Mouse (Mus musculus): Measurements from ENCODE around the gene Lypd5. TPM values are rescaled to one million over a fixed set of nuclear protein-coding genes. Genes with fewer than 3 reads are reported as not detected.

The Lypd5 gene
- polyA plus RNA-seq, 1 experiment from 2014 or later: not detected

DNA sequence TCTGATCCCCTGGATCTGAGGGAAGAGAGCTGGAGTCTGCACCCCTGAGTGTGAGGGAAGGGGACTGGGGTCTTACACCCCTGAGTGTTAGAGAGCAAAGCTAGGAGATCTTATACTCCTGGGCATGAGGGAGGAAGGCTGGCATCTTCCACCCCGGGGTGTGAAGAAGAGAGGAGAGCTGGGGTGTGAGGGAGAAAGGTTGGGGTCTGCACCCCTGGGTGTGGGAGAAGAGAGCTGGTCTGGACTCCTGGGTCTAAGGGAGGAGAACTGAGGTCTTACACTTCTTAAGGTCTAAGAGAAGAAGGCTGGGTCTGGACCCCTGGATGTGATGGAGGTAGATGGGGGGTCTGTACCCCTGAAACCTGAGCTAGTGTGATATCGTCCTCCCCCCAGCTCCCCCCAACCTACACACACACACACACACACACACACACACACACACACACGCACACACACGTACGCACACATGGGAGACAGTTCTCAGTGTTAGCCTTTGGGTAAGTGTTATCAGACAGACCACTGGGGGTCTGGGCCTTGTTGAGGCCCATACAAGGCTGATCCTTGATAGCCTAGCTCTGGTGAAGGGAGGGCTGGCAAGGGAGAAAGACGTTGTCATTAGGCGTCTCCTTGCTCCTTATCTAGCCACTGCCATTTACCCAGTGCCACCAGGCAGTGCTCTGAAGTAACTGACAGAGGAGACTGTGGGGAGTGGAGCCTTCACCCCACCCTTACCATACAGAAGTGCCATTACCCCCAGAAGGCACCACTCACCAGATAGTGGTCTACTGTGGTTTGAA, 22.2 kb downstream of the Lypd5 start:
- Histone ChIP-seq H3K9ac (ENCODE audit: low read length) (no peak overlapping the region; the same call in 1 of the 2 replicates), H3K27me3 (ENCODE audit: control insufficient read depth, insufficient read depth, low read length) (no peaks in the 10 kb centered on the region), H3K4me2 (ENCODE audit: low read length) (peak overlapping the region; percentile 13; the same call in 1 of the 2 replicates), H3K4me3 (ENCODE audit: control insufficient read depth in 1 of 2, insufficient read depth in 1 of 2, low read depth in 1 of 2, low read length in 2 of 2) (no peak overlapping the region), H3K4me1 (ENCODE audit: control insufficient read depth in 2 of 2, insufficient read depth in 2 of 2, low read length in 2 of 2) (peaks cover 0 to 5% of the 10 kb centered on the region in 2 experiments; a peak in 1 of 4 replicates), H3K9me3 (ENCODE audit: control insufficient read depth, low read length) (no peaks in the 10 kb centered on the region), H3K27ac (replicated peaks in 1 of 2; ENCODE audit: control insufficient read depth in 1 of 2, insufficient read depth in 1 of 2, low read depth in 2 of 2, low read length in 2 of 2) (no peak overlapping the region), H3K36me3 (ENCODE audit: control insufficient read depth, insufficient read depth, low read length) (no peaks in the 10 kb centered on the region)
- no peak for ATAC-seq (ENCODE audit: insufficient number of reproducible peaks, insufficient read depth, low FRiP score, low read depth)
- 57% methylated on average over 7 of the region's 7 CpGs for WGBS

DNA sequence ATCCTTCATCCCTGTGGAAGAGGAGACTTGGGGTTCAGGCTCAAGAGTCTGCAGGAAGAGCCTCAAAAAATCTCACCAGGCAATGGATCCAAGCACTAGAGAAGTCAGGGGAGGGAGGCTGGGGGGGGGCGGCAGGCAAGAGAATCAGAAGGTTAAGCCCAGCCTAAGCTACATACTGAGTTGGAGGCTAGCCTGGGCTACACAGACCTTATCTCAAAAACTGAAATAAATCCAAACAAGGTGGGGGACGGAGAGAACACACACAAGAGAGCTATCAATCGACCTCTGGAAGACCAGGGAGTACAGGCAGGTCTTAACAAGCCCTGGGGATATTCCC, 22.8 kb downstream of the Lypd5 start:
- Histone ChIP-seq H3K9ac (ENCODE audit: low read length) (no peak overlapping the region), H3K4me1 (ENCODE audit: control insufficient read depth in 2 of 2, insufficient read depth in 2 of 2, low read length in 2 of 2) (peaks cover 0 to 5% of the 10 kb centered on the region in 2 experiments; a peak in 2 of 4 replicates), H3K27ac (replicated peaks in 1 of 2; ENCODE audit: control insufficient read depth in 1 of 2, insufficient read depth in 1 of 2, low read depth in 2 of 2, low read length in 2 of 2) (no peak overlapping the region), H3K4me3 (ENCODE audit: control insufficient read depth in 1 of 2, insufficient read depth in 1 of 2, low read depth in 1 of 2, low read length in 2 of 2) (no peak overlapping the region), H3K4me2 (ENCODE audit: low read length) (no peak overlapping the region), H3K27me3 (ENCODE audit: control insufficient read depth, insufficient read depth, low read length) (no peaks in the 10 kb centered on the region), H3K36me3 (ENCODE audit: control insufficient read depth, insufficient read depth, low read length) (no peaks in the 10 kb centered on the region), H3K9me3 (ENCODE audit: control insufficient read depth, low read length) (no peaks in the 10 kb centered on the region)
- ATAC-seq (ENCODE audit: insufficient number of reproducible peaks, insufficient read depth, low FRiP score, low read depth): no peak
- WGBS: 56% methylated on average over 3 of the region's 3 CpGs

DNA sequence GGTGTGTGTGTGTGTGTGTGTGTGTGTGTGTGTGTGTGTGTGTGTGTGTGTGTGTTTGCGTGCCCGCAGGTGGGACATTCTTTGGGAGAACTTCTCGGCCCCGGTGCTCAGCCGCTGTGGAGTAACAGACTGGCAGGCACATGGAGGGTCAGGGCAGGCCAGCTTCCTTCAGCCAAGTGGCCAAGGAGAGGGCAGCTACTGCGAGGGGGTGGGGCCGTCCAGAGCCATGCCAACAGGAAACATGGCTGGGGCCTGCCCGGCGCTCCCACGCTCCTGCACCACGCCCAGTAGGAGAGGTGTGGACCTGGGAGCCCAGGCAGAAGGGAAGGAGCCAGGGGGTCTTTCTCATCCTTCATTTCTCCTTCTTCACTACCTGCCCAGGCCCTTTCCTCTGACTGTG, 23.3 kb downstream of the Lypd5 start:
- Histone ChIP-seq H3K9ac (ENCODE audit: low read length) (no peak overlapping the region), H3K36me3 (ENCODE audit: control insufficient read depth, insufficient read depth, low read length) (no peaks in the 10 kb centered on the region), H3K9me3 (ENCODE audit: control insufficient read depth, low read length) (no peaks in the 10 kb centered on the region), H3K27ac (replicated peaks in 1 of 2; ENCODE audit: control insufficient read depth in 1 of 2, insufficient read depth in 1 of 2, low read depth in 2 of 2, low read length in 2 of 2) (no peak overlapping the region), H3K4me2 (ENCODE audit: low read length) (no peak overlapping the region), H3K4me3 (ENCODE audit: control insufficient read depth in 1 of 2, insufficient read depth in 1 of 2, low read depth in 1 of 2, low read length in 2 of 2) (no peak overlapping the region), H3K27me3 (ENCODE audit: control insufficient read depth, insufficient read depth, low read length) (0 out of 2 replicates have a peak, but pooled peaks cover 2% of the 10 kb centered on the region), H3K4me1 (ENCODE audit: control insufficient read depth in 2 of 2, insufficient read depth in 2 of 2, low read length in 2 of 2) (peaks cover 5 to 8% of the 10 kb centered on the region in 2 experiments; a peak in 3 of 4 replicates)
- 52% methylated on average over 6 of the region's 11 CpGs for WGBS
- no peak; the same call in 1 of the 2 replicates for ATAC-seq (ENCODE audit: insufficient number of reproducible peaks, insufficient read depth, low FRiP score, low read depth)

DNA sequence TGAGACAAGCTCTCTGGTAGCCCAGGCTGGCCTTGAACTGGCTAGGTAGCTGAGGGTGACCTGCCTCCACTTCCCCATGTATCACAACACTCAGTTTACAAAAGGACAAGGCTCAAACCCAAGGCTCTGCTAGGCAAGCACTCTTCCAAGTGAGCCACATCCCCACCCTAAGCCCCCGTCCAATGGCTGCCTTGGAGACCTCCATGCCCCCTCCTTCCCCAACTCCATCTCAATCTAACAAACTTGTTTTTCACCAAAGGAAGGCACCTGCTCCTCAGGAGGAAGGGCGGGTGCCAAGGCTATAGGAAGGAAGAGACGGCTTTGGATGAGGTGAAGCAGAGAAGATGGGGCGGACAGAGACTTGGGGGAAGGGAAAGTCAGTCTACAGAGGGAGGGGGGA, 23.8 kb downstream of the Lypd5 start:
- Histone ChIP-seq H3K4me3 (ENCODE audit: control insufficient read depth in 1 of 2, insufficient read depth in 1 of 2, low read depth in 1 of 2, low read length in 2 of 2) (no peak overlapping the region), H3K27ac (replicated peaks in 1 of 2; ENCODE audit: control insufficient read depth in 1 of 2, insufficient read depth in 1 of 2, low read depth in 2 of 2, low read length in 2 of 2) (no peak overlapping the region), H3K9me3 (ENCODE audit: control insufficient read depth, low read length) (no peaks in the 10 kb centered on the region), H3K36me3 (ENCODE audit: control insufficient read depth, insufficient read depth, low read length) (no peaks in the 10 kb centered on the region), H3K4me1 (ENCODE audit: control insufficient read depth in 2 of 2, insufficient read depth in 2 of 2, low read length in 2 of 2) (peaks cover 7 to 11% of the 10 kb centered on the region in 2 experiments; a peak in 3 of 4 replicates), H3K4me2 (ENCODE audit: low read length) (no peak overlapping the region), H3K27me3 (ENCODE audit: control insufficient read depth, insufficient read depth, low read length) (0 out of 2 replicates have a peak, but pooled peaks cover 5% of the 10 kb centered on the region), H3K9ac (ENCODE audit: low read length) (no peak overlapping the region)
- ATAC-seq (ENCODE audit: insufficient number of reproducible peaks, insufficient read depth, low FRiP score, low read depth): no peak
- WGBS: 49% methylated on average over 4 of the region's 4 CpGs

DNA sequence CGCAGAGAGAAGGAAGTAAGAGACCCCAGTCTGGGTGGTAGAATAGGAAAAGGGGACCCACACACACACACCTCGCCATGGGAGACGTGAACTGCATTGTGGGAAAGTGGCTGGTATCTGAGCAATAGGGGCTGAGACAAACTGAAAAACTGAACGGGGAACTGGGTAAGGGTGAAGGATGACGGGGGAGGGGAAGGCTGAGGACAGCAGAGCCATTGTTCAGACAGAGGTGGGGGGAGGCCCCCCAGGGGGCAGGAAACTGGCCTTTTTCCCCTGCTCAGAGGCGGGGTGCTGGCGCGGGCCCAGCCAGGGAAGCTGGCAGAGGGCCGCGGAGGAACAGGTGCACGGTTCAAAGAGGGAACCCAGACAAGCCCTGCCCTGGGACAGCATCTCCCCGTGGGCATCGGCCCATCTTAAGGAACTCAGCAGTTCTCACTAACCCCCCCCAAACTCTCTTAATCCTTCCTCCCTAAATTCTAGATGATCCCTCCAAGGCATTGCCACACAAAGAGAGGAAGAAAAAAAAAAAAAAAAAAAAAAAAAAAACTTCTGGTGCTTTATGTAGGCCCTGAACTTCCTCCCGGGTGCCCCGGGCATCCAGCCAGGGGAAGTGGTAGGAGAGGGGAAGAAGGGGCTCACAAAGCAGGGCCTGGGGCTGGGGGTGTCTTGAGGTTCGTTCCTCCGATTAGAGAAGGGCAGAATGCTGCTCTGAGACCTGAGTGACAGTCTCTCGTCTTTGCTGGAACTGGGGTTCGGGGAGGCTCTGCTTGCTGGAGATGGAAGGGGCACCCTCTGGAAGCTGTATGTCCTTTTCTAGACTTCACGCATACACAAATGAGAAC, 24.8 kb downstream of the Lypd5 start:
- H3K4me1 ChIP-seq (ENCODE audit: control insufficient read depth in 2 of 2, insufficient read depth in 2 of 2, low read length in 2 of 2): peaks cover 7 to 11% of the 10 kb centered on the region in 2 experiments; a peak in 3 of 4 replicates
- no peaks in the 10 kb centered on the region for H3K9me3 ChIP-seq (ENCODE audit: control insufficient read depth, low read length)
- no peaks in the 10 kb centered on the region for H3K36me3 ChIP-seq (ENCODE audit: control insufficient read depth, insufficient read depth, low read length)
- 0 out of 2 replicates have a peak, but pooled peaks cover 5% of the 10 kb centered on the region for H3K27me3 ChIP-seq (ENCODE audit: control insufficient read depth, insufficient read depth, low read length)
- H3K4me3 ChIP-seq (ENCODE audit: control insufficient read depth in 1 of 2, insufficient read depth in 1 of 2, low read depth in 1 of 2, low read length in 2 of 2): no peak overlapping the region
- H3K27ac ChIP-seq (replicated peaks in 1 of 2; ENCODE audit: control insufficient read depth in 1 of 2, insufficient read depth in 1 of 2, low read depth in 2 of 2, low read length in 2 of 2): peak overlapping the region; percentile 6 to 44; a peak in 1 of 4 replicates
- H3K9ac ChIP-seq (ENCODE audit: low read length): no peak overlapping the region
- 38% methylated on average over 19 of the region's 20 CpGs for WGBS
- H3K4me2 ChIP-seq (ENCODE audit: low read length): peak overlapping the region; percentile 21; the same call in 1 of the 2 replicates
- no peak; the same call in 1 of the 2 replicates for ATAC-seq (ENCODE audit: insufficient number of reproducible peaks, insufficient read depth, low FRiP score, low read depth)

DNA sequence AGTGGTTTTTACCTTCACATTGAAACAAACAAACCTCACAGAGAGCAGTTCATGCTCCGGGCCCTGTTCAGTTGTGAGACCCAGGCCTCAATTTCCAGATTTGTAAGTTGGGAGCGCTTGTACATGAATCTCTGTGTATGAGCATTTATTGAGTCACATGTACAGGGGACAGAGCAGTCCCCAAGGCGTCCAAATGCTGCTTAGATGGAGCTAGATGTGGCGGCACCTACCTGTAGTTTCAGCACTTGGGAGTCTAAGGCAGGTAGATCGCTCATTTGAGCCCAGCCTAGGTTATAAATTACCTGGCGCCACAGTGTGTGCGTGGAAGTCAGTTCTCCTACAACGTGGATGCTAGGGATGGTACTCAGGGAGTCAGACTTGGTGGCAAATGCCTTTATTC, 27.5 kb downstream of the Lypd5 start:
- no peaks in the 10 kb centered on the region for H3K9me3 ChIP-seq (ENCODE audit: control insufficient read depth, low read length)
- peak overlapping the region; percentile 54; the same call in 1 of the 2 replicates for H3K9ac ChIP-seq (ENCODE audit: low read length)
- H3K4me3 ChIP-seq (ENCODE audit: control insufficient read depth in 1 of 2, insufficient read depth in 1 of 2, low read depth in 1 of 2, low read length in 2 of 2): no peak overlapping the region
- H3K36me3 ChIP-seq (ENCODE audit: control insufficient read depth, insufficient read depth, low read length): no peaks in the 10 kb centered on the region
- H3K27ac ChIP-seq (replicated peaks in 1 of 2; ENCODE audit: control insufficient read depth in 1 of 2, insufficient read depth in 1 of 2, low read depth in 2 of 2, low read length in 2 of 2): no peak overlapping the region
- ATAC-seq (ENCODE audit: insufficient number of reproducible peaks, insufficient read depth, low FRiP score, low read depth): no peak
- whole genome bisulfite sequencing: 85% methylated on average over 8 of the region's 8 CpGs
- peaks cover 7 to 11% of the 10 kb centered on the region in 2 experiments; a peak in 3 of 4 replicates for H3K4me1 ChIP-seq (ENCODE audit: control insufficient read depth in 2 of 2, insufficient read depth in 2 of 2, low read length in 2 of 2)
- H3K4me2 ChIP-seq (ENCODE audit: low read length): peak overlapping the region; percentile 74; the same call in 1 of the 2 replicates
- H3K27me3 ChIP-seq (ENCODE audit: control insufficient read depth, insufficient read depth, low read length): 0 out of 2 replicates have a peak, but pooled peaks cover 5% of the 10 kb centered on the region

DNA sequence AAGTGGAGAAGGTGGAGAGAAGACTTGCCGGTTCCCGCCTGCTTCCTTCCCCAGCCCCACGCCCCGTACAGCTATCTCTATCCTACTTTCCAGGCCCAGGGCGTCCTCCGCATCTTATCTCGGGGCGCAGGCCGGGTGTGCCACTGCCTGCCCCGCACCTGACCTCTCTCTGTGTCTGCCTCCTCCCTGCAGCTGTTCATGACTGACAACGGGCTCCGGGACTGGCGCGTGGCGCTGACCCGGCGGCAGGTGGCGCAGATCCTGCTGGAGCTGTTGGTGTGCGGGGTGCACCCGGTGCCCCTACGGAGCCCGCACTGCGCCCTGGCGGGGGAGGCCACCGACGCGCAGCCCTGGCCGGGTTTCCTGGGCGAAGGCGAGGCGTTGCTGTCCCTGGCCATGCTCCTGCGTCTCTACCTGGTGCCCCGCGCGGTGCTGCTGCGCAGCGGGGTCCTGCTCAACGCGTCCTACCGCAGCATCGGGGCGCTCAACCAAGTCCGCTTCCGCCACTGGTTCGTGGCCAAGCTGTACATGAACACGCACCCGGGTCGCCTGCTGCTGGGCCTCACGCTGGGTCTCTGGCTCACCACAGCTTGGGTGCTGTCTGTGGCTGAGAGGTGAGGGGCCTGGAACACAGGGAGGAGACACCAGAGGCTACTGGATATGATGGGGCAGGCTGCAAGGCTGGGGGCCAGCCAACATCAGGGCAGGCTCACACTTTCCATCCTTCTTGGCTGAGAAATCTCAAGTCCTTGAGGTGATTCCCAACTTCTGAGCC, 28.3 kb downstream of the Lypd5 start:
- Histone ChIP-seq H3K27ac (replicated peaks in 1 of 2; ENCODE audit: control insufficient read depth in 1 of 2, insufficient read depth in 1 of 2, low read depth in 2 of 2, low read length in 2 of 2) (no peak overlapping the region), H3K9me3 (ENCODE audit: control insufficient read depth, low read length) (no peaks in the 10 kb centered on the region), H3K9ac (ENCODE audit: low read length) (peak overlapping the region; percentile 54), H3K36me3 (ENCODE audit: control insufficient read depth, insufficient read depth, low read length) (no peaks in the 10 kb centered on the region), H3K4me2 (ENCODE audit: low read length) (peak overlapping the region; percentile 74), H3K27me3 (ENCODE audit: control insufficient read depth, insufficient read depth, low read length) (0 out of 2 replicates have a peak, but pooled peaks cover 5% of the 10 kb centered on the region), H3K4me1 (ENCODE audit: control insufficient read depth in 2 of 2, insufficient read depth in 2 of 2, low read length in 2 of 2) (peaks cover 7 to 11% of the 10 kb centered on the region in 2 experiments; a peak in 3 of 4 replicates), H3K4me3 (ENCODE audit: control insufficient read depth in 1 of 2, insufficient read depth in 1 of 2, low read depth in 1 of 2, low read length in 2 of 2) (peak overlapping the region; percentile 32)
- WGBS: 5% methylated on average over 49 of the region's 49 CpGs
- peak; percentile 69 for ATAC-seq (ENCODE audit: insufficient number of reproducible peaks, insufficient read depth, low FRiP score, low read depth)

All from heart, embryonic 14.5 days (tissue).